Mouse (Mus musculus) heart, adult 11 months (tissue): ENCODE measurements around the gene Ptx4.

ENCODE experiments used
- DNase-seq: peaks from one replicate; pipeline ENCODE4 v3.0.0; 2022

Gene Ptx4

DNA sequence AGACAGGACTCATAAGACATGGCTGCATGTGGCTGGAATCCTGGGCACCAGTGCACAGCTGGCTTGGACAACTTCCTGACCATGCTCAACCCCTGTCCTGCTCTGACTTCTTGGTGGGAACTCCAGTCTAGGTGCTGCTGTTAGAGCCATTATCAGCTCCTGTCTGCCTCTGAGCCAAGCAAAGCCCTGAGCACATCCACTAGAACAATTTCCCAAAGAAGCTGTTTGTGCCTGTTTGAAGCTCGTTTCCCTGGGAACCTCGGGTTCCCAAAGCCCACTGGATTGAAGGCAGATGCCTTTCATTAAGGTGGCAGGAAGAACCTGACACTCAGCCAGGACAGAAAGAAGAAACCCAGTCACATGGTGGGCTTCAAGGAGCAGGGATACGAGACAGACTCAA, at the start of gene Ptx4:
Gene Ptx4 (plus strand): TSS at position 355 of the 400 bp plus-strand sequence.
- peak; percentile 95 for DNase-seq

DNA sequence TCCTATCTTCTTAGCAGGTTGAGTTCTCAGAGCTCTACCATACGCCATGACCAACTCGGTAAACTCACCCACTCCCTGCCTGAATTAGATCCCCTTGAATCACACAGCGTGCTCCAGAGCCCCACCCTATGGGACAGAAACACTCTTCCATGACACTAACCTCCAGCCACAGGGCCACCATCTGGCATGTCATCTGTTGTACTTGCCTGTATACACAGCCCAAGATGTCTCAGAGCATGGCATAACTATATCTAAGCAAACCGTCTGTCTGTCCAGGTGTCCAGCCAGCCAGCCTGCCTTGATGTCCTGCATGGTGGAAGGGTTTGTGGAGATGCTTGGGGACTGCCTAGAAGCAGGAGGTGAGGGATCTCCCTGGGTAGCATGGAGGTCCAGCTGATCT, 43.7 kb upstream of the Ptx4 start:
- no peak for DNase-seq

DNA sequence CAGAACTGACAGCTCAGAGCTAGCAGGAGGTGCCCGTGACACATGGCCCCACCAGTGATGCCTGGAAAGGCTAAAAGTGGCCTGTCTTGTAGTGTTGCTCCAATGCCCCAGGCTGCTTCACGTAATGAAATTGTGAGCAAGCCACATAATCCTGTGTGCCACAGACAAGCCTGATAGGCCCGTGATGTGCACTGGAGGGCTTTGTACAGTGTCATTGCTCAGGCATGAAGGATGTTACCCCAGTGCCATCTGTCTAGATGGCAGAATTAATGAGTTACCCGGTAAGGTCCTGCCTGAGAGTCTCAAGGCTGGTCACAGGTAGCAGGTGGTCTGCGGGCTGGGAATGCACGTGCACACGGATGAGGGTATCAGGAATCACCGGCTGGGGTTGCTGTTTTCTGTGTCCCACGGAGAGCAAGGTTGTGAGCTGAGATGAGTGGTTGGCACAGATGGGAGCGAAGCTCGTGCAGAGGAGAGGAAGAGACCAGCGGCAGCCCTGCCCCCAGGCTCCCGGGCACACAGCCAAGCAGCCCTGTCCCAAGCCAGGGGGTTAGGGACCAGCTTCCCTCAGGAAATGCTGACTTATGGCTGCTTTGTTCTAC, 42.7 kb upstream of the Ptx4 start:
- peak; percentile 98 for DNase-seq

DNA sequence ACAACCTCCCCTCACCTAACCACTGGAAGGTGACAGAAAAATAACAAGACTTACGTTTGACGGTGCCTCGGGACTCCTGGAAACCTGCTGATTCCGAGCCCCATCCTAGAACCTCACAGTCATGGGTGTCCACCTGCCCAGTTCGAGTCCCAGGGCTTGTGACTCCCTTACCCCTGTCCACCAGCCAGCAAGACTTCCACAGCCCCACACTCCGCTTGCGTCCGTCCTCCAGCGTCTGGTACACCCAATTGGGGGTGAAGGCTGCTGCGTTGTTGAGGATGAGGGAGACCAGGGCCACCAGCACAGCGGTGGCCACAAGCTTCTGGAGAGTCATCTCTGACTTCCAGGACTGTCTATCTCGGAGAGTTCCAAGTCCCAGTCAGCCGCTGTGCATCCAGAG, 40.4 kb upstream of the Ptx4 start:
- DNase-seq, result peak; percentile 94

DNA sequence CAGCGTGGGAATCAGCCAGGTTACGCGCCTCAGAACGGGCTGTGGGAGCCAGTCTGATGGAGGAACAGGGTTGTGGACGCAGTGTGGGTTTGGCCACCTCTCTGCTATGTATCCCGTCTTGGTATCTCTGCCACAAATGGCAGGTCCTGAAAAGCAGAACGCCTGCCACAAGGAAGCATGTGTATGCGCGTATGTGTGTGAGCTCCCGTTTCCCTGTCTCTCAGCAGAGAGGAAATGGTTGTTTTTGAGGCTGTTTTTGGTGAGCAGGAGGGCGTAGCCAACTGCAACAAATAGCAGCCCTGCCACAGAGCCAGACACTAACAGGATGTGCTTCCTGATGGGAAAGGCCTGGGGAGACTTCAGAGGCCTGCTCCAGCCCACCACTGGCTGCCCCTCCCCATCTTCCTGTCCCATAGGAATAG, 39.6 kb upstream of the Ptx4 start:
- peak; percentile 99 for DNase-seq

DNA sequence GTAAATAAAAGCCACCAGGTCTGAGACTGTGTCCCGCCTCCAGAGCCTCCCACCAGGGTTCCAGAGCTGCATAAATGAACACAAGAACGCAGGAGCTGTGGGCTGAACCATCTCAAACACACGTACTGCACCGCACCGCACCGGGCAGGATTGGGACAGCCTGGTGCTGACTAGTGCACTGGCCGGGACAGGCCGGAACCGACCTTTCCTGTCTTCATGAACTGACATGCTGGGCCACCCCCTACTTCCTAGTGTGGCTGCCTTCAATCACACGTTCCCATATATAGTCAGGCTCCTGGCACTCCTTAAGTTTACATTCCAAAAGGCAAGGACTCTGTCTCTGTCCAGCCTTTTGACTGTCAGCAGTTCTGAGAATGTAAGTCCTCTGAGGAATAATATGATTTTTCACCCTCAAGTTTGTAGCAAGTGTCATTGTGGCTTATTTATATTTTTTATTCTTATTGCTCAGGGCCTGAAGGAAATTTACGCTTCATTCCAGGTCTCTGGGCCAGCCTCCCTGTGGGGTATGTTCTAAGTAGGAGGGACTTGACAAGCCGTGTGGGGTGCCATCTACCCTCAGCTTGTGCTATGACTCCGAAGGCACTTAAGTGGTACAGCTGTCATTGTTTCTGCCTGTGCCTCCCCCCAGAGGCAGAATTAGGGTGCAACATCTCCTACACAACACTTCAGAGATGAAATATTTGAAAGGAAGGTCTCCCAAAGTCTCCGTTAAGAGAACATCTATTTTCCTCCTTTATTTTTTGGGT, 38.3 kb upstream of the Ptx4 start:
- peak; percentile 97 for DNase-seq

DNA sequence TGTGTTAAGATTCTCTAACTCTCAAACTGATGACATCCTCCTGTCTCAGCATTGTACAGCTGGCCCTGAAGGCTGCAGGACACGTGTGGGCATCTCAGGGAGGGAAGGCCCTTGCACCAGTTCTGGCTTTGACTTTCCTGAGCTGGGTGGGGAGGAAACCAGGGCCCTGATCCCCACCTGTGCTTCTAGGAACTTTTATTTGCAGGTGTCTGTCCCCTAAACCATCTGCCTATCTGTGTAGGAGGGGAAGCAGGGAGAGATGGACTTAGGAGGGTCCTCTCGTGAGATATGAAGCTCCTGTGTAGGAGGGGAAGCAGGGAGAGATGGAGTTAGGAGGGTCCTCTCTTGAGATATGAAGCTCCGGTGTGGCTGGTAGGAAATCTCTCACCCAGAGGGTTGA, 37.7 kb upstream of the Ptx4 start:
- peak; percentile 93 for DNase-seq

DNA sequence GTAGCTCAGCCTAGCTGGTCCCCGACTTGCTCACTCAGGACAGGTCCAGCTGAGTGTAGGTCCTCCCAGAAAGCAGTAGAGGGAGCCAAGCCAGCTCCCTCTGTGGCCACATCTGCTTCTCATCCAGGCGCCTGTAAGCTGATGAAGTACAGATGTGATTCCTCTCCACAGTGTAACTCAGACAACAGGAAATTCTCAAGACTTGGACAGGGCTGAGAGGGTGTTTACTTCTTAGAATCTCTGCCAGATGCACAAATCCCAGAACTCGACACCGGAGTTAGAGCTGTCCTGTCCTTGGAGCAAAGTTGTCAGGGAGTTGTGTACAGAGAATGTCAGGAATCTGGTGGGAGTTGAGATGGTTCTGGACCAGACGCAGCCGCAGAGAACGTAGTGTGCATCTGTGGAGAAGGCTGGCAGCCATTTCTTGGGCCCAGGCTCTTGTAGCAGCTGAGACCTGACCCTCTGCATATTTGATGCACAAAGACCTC, 37.1 kb upstream of the Ptx4 start, which contains the start of gene Tmem204:
Gene Tmem204 (minus strand): TSS at position 148 of the 488 bp plus-strand sequence.
- DNase-seq, result peak; percentile 99

DNA sequence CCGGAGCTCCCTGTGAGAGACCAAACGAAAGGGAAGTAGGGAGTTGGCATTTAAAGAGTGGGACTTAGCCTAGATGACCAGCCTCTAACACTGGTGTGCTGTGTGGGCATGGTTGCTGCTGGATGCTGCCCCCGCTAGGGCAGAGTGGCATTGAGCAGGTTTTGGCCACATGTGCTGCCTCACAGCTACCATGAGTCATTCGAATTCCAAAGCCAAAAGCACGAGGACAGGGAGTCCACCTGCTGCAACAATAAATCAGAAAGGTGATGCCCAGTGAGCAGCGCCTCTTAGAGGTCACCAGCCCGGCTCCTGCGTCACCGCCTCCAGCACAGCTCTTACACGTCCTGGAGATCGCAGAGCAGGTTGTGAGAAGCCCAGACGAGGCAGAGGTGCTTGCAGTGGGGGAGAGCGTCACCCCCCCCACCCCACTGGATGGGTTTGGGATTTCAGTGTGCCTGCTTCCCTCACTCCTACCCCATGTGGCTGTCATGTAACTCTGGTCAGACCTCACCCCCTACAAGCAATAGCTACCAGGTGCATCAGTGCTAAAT, 35.6 kb upstream of the Ptx4 start:
- DNase-seq, result peak; percentile 94

DNA sequence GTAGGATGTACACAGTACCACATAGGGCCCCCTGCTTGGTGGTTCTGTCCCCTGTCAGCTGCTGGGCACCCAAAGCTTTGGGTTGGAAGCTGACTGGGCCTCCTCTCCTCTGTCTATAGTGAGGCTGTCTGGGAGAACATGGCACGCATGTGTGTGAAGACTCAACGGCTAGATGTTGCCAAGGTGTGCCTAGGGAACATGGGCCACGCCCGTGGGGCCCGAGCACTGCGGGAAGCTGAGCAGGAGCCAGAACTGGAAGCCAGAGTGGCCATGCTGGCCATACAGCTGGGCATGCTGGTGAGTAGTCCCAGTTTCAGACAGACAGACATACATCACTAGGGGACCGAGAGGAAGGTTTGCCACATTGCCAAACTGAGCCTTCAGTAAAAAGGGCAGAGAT, 33.8 kb upstream of the Ptx4 start:
- no peak for DNase-seq

DNA sequence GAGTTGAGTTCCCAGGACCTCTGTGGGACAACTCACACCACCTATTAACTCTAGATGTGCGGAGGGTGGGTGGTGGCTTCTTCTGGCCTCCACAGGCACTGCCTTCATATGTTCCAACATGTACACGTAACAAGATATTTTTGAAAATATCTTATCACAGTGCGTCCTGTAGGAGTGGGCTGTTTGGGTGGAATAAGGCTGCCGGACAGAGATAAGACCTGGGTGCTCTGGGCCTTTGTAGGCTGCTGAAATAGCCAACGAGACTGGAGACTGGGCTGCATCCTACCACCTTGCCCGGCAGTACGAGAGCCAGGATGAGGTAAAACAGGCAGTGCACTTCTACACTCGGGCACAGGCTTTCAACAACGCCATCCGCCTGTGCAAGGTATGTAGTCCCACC, 31.4 kb upstream of the Ptx4 start:
- DNase-seq, result no peak

DNA sequence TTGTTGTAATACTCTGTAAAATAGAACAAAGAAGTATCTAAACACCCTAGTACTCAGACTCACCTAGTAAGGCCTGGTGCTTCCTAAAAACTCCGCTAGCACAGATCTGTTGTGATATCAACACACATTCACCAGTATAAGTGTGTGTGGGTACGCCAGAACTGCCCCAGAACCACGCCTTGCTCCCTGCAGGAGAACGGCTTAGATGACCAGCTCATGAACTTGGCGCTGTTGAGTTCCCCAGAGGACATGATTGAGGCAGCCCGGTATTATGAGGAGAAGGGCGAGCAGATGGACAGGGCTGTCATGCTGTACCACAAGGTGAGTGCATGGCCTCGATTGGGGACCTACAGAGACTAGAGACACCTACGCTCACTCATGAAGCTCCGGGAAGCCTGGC, 30.1 kb upstream of the Ptx4 start:
- DNase-seq, result no peak

DNA sequence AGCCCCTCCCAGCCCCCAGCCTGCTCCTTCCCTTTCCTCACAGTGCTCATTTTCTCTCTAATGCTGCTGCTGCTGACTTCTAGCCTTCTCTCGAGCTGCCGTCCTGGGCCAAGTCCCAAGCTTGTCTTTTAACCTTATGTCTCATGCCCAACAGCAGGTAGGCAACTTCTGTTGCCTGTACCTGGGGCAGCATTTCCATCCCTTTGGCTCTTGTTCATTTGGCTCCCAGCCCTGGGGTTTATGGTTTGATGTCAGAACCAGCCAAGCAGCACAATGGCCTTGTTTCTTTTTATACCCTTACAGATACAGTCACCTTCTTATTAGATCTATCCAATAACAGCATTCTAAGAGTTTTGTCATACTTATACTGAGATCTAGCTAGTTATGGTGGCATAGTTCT, 24.3 kb upstream of the Ptx4 start:
- no peak for DNase-seq

DNA sequence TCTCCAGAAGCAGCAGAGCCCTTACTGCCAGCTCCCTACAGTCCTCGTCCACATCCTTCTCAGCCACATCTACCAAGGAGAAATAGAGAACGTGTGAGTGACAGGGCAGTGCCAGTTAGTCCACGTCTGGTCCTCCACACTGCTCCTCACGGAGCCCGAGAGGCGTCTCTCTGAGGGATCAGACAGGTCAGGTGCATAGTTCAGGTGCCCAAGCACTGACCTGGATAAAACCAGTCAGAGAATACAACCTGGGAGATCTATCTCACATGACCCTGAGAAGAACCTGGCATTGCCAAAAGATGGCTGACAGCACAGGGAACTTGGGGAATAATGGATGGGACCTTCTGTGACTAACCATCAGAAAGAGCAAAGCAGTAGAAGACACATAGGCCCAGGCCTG, 20.5 kb upstream of the Ptx4 start:
- DNase-seq, result no peak

DNA sequence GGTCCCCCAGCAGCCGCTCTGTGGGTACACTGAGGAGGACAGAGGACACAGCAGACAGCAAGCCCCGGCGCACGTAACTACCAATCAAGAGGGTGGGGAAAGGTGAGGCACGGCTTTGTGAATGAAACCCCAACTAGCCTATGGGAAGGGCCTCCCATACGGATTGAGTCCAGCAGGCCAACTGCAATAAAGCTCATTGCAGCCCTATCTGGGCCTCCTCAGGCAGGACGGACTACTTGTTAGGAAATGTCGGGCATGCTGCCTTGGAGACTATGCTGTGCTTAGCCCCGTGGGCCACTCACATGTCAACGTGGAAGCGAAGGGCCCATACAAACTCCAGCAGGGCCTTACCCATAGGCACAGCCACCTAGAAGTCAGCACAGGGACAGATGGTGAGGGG, 19.2 kb upstream of the Ptx4 start:
- no peak for DNase-seq

DNA sequence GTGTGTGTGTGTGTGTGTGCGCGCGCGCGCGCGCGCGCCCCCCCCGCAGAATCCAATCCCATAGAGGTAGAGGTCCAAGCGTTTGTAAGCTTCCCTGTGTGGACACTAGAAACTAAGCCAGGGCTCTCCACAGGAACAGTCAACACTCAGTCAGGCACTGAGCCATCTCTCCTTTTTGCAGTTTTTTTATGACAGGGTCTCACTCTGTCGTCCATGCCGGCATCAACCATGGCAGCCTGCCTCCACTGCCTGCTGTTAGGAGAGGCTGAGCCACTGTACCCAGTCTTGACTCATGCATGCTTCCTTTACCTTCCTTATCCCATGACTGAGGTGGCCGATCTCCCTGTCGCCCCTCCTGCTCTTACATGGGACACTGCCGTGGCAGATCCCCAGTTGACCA, 12.8 kb upstream of the Ptx4 start:
- DNase-seq, result no peak

DNA sequence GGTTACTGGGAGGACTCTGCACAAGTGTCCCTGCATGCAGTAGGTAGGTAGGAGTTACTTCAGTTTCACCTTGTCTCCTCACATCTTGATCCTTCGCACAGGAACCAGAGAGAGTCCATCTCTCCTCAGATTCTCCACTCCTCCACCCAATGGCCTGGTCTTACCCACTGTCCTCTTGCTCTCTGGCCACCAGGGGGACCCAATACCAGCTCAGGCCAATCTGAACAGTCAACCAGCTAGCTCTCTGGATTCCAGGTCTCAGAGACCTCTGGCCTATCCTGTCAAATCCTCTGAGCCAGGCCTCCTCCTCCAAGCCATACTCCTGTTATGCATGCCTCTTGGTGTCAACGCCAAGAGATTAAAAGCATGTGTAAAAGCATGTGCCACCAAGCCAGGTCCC, 11.0 kb upstream of the Ptx4 start:
- no peak for DNase-seq

DNA sequence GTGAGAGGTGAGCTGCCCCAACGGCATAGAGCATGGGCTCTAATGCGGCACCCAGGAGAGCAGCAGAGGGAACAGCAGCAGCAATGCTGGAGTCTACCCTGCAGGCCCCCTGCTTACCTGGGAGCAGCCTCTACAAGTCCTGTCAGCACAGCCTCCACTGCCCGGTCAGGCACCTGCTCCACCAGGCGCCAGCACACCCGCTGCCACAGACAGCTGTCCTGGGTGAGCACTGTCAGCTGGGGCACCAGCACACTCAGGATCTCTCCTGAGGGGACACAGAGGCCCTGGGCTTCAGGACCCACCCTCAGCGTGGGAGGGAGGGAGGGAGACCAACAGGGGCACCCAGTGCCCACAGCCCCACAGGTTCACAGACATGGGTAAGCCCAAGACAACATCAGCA, 10.0 kb upstream of the Ptx4 start:
- no peak for DNase-seq

DNA sequence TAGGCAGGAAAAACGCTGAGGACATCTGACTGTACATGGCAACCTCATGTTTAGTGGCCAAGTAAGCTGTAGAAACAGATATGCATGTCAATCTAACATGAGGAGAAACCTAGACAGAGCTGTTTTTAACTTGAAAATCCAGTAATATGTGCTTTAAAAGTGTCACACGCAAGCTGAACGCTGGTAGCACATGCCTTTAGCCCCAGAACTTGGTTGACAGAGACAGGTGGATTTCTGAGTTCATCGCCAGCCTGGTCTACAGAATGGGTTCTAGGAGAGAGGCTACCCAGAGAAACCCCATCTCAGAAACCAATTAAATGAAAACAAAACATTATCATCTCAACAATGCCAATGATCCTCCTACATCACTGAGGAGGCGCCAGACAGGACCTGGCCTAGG, 9.3 kb upstream of the Ptx4 start:
- no peak for DNase-seq

DNA sequence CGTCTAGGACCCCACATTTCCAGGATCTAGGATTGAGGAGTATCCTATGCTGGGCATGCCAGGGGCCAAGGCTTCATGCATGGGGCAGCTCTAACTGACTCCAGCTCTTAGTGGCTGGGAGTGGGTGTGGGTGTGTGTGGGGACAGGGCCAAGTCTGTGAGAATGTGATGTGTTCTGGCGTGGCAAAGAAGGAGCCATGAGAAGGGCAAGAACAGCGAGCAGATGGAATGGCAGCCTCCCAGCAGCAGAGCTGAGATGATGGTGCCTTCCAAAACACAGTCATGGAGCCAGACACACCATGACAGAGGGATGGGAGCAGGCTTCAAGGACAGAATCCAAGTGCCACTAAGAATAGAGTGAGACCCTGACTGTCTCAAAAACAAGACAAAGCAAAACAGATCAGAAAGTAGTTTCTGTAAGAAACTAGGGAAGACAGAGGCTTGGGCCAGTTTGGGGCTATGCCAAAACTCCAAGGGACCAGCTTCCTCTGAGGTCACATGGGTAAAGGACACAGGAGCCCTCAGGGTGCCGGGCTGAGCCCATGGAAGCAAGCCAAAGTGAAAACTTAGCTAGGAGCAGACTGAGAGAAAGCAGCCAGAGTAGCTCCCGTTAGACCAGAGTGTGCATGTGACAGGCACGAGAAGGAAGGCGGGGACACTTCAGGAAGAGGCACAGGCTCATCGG, 8.7 kb upstream of the Ptx4 start:
- peak; percentile 97 for DNase-seq

DNA sequence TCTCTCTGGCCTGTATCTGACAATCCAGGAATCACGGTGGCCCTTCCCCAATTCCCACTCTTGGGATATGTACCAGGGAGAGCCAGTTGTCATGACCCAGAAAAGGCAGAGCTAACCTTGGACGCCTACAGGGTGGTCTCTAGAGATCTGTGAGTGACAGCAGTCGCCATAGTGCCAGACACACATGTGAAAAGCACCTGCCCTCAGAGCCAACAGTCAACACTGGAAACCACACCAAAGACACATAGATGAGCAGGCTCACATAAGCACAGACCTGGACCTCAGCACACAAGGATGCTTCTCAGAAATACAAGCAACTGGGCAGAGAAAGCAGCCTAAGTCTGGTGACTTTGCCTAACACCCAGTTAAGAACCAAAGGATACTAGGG, 8.1 kb upstream of the Ptx4 start:
- peak; percentile 91 for DNase-seq

DNA sequence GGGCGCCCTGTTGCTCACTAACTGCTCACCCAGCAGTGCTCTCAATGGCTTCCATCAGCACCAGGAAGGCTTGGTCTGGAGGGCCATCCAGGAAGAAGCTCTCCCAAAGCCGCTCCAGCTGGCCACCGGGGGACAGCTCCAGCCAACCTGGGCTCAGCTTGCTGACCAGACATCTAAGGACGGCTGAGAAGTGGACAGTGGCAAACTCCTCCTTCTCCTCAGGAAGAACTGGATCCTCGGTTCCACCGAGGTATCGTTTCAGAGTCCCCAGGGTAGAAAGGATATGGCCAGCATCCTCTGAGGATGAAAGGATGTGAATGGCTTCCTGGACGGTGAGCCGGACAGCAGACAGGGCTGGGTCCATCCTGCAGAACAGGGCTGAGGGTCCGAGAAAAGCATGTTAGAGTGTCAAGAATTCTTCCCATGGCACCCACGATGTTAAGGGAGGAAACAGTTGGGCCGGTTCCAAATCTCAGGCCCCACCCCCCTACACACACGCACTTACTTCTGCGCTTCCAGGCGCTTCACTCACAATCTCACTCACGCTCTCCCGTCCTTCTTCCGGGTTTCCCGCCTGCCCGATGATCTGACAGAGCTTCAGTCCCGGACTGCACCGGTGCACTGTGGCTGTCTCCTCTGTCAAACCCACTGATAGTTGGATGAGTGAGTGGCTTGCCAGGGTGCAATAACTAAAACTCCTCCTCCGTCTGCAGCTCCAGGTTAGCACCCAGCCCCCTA, 5.5 kb upstream of the Ptx4 start:
- DNase-seq, result peak; percentile 92
